Mouse (Mus musculus): ENCODE measurements around the gene Rbfox3.

The Rbfox3 gene

GRCm38 (mm10) chr11:118911307-118912070 lies at the start of gene Rbfox3:
Gene Rbfox3 (minus strand): TSS chr11:118911597.
- DNase-seq (ENCODE audit: low spot score in 2 of 2), result no peak

DNA sequence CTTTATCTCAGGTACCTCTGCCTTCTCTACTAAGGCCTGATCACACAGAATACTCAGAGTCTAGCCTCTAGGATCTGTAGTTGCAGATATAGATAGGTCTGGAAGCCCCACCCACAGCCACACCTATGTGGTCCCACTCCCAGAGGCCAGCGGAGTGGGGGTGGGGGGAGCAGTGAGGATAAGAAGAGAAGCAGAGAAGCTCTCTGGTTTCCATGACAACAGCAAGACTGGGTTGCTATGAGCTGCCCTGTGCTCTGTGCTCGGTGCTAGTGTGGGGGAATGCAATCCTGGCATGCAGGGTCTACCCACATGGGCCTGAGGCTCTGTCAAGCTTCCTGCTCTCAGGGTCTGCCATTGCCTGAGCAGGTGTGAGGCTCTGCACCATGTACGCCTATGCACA lies 49.3 kb upstream of the Rbfox3 start:
- peak in 1 of 2 experiments; percentile 63 for DNase-seq (ENCODE audit: low spot score in 2 of 2)

- peak; percentile 64 to 70 for DNase-seq (ENCODE audit: low spot score in 2 of 2)
These were observed 45.7 kb upstream of the Rbfox3 start for GRCm38 (mm10) chr11:118957070-118957471.

DNA sequence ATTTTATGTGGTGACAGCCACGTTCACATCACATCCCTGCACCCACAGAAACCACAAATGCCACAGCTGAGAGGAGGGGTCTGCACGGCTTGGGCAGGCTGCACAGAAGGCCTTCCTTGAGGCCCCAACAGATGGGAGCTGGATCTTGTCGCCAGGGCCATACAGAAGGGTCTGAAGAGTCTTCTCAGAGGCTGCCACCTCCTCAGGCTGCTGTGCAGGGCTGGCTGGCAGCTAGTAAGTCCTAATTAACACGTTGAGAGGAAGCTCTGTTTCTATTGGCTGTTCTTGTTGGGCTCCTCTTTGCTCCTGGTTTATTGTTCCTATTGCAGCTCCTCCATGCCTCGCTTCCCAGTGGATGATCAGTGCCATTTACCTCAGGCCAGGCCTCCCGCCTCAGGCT lies 43.6 kb upstream of the Rbfox3 start:
- DNase-seq (ENCODE audit: low spot score in 2 of 2), result no peak

GRCm38 (mm10) chr11:118945868-118946267 lies 34.5 kb upstream of the Rbfox3 start:
- DNase-seq (ENCODE audit: low spot score in 2 of 2), result no peak

GRCm38 (mm10) chr11:118941268-118941667 lies 29.9 kb upstream of the Rbfox3 start:
- DNase-seq (ENCODE audit: low spot score in 2 of 2), result no peak

DNA sequence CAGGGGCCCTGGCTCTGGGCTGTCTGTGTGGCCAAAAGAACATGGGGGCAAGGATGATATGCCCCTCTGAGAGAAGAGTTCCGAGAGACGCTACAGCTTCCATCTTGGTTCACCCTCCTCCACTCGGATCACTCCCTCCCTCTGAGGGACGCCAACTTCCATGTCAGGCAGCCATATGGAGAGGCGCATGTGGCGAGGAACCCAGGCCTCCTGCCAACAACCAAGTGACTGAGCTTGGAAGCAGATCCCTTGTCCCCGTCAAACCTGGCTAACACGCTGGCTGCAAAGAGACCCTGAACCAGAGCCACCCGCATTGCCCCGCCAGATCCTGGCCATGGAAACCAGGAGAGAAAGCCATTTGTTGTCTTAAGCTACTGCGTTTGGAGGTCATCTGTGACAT lies 29.1 kb upstream of the Rbfox3 start:
- peak; percentile 57 to 60 for DNase-seq (ENCODE audit: low spot score in 2 of 2)

DNA sequence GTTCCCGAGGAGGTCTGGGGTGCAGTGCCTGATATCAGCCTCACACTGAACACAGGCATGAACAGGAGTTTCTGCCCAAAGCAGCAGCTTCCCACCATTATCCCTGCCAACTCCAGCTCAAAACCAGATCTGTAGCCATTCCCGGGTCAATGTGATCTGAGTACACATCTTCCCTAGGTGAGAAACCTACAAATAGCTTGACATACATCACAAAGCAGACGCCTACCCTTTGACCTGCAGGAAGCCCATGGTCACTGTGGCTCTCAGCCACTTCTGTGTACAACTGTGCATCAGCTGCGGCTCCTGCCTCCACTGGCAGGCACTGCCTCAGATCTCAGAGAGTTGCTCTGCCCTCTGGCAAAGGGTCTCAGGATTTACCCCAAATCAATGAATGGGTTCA lies 28.3 kb upstream of the Rbfox3 start:
- no peak for DNase-seq (ENCODE audit: low spot score in 2 of 2)

DNA sequence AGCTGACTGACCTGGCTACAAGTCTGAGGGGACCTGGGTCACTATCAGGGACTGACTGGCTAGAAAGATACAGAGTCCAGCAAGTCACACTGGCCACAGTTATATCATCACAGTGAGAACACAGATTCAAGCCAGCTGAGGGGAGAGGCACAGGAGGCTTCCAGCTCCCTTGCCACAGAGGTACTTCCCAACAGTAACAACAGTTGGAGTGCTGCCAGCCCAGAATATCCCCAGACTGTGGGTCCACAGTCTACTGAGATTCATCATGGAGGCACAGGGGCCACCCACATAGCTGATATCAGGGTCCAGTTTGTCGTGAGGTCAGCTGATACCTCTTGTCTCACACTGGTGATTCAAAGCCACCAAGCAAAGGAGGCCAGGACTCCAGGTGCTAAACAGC lies 23.5 kb upstream of the Rbfox3 start:
- DNase-seq (ENCODE audit: low spot score in 2 of 2), result no peak

DNA sequence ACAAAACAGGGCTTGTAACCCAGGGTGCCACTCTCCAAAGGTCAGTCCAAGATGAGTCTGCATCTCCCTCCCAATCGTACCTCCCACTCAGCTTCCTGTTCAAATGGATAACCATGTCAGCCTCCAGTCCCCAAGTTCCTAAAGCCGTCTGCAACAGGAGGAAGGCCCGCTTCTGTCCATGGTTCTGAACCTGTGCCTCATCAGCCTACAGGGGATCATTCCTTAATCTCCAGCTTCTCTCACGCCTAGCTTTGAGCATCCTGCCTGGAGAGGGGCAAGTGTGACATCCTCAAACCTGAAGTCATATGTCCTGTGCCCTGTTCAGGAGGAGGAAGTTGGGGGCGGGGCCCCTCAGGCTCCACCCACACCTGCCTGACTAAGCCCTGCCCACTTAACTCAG lies 15.7 kb upstream of the Rbfox3 start:
- DNase-seq (ENCODE audit: low spot score in 2 of 2), result no peak

- DNase-seq (ENCODE audit: low spot score in 2 of 2), result no peak
These were observed 10.5 kb upstream of the Rbfox3 start for GRCm38 (mm10) chr11:118921852-118922251.

DNA sequence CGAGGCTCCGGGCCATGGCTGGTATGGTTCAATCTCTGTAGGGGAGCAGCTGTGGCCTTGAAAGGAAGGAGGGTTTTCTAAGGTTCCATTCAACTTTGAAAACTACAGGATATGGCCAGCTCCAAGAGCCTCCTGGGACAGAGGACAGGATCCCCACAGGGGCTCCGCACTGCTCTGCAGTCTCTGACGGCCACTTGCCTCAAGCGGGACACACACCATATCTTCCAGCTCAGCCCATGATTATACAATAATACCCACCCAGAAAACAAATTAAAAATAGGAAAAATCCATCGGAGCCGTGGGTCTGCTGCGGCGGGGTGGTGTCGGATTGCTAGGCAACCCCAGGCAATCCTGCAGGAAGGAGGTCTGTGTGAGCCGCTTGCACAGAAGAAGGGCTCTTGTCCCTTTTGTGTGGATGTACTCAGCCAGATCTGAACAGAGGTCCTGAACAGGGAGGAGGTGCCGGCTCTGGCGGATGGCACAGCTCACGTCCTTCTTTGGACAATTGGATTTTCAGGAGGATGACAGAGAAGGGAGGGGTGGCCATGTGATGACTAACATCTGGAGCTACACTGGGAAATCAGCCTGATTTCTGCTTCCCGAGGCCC lies 5.1 kb upstream of the Rbfox3 start:
- no peak for DNase-seq (ENCODE audit: low spot score in 2 of 2)

- no peak for DNase-seq (ENCODE audit: low spot score in 2 of 2)
These were observed 4.5 kb upstream of the Rbfox3 start for GRCm38 (mm10) chr11:118915888-118916287.

GRCm38 (mm10) chr11:118912686-118913085 lies 1.3 kb upstream of the Rbfox3 start:
- no peak for DNase-seq (ENCODE audit: low spot score in 2 of 2)

DNA sequence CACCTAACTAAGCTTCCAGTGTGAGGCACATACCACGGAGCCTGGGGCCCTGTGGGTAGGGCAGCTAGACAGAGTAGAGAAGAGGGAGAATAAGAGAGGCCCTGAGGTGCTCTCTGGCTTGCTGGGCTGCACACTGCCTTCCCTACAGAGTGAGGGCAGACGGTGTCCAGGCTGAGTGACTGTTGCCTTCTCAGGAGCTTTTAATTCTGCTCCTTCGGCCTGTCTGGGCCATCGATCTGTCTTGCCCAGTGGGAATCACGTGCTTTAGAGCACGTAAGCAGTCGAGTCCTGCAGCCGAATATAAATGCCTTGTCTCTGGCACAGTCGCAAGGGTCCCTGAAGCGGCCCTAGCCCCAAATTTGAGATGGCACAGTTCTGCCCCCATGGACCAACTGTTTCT lies 641 bp downstream of the Rbfox3 start:
- no peak for DNase-seq (ENCODE audit: low spot score in 2 of 2)

- DNase-seq (ENCODE audit: low spot score in 2 of 2), result no peak
These were observed 1.6 kb downstream of the Rbfox3 start for GRCm38 (mm10) chr11:118909814-118910201.

DNA sequence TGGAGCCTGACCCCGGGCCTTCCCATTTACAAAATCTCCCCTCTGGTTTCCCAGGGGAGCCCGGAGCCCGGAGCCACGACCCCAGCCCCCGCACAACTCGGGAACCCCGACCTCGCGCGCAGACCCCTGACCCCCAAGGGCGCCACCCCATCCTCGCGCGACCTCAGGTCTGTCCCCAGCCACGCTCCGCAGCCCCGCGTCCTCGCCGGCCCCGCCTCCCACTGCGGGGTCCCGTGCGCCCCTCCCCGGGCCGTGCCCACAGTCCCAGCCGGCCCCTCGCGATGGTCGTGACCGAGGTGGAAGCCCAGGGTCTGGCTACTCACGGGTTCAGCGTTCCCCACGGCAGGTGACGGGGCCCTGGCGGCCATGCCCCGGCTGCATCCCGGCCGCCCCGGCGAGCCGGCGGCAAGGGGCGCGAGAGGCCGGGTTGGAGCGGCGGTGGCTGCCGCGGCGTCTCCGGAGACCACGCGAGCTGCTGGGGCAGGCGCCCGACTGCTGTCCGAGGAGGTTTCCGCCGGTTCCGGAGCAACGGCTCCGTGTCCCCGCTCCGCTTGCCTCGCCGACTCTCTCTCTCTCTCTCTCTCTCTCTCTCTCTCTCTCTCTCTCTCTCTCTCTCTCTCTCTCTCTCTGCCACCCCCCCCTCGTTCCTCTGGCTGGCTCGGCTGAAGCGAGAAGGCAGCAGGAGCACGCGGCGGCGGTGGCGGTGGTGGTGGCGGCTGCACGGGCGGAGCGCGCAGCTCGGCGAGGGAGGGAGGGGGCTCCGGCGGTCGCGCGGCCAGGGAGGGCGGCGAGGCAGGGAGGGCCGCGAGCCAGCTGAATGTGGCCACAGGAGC lies 2.2 kb downstream of the Rbfox3 start:
- DNase-seq (ENCODE audit: low spot score in 2 of 2), result peak in 1 of 2 experiments; percentile 69

DNA sequence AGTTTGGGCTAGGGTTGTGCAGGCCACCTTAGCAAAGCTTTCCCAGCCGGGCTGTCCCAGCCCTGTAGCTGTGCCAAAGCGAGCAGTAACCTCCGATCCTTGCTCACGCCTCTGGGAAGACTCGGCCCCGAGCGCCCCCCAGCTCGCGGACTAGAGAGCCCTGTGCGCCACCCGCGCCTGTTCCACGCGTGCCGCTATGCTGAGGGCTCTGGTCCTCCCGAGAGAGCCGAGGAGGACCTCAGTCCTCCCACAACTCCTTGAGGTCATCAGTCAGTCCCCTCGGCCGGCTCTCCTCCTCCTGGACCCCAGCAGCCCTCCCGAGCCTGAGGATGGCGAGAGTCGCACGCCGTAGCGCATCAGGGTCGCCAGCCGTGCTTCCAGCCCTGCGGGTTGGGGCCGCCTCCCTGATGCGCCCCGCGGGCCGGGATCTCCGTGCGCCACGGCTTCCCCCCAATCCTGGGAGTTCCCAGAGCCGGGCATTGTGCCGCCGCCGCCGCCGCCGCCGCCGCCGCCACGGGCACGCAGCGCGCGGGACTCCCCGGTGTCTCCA lies 2.9 kb downstream of the Rbfox3 start:
- DNase-seq (ENCODE audit: low spot score in 2 of 2), result no peak

DNA sequence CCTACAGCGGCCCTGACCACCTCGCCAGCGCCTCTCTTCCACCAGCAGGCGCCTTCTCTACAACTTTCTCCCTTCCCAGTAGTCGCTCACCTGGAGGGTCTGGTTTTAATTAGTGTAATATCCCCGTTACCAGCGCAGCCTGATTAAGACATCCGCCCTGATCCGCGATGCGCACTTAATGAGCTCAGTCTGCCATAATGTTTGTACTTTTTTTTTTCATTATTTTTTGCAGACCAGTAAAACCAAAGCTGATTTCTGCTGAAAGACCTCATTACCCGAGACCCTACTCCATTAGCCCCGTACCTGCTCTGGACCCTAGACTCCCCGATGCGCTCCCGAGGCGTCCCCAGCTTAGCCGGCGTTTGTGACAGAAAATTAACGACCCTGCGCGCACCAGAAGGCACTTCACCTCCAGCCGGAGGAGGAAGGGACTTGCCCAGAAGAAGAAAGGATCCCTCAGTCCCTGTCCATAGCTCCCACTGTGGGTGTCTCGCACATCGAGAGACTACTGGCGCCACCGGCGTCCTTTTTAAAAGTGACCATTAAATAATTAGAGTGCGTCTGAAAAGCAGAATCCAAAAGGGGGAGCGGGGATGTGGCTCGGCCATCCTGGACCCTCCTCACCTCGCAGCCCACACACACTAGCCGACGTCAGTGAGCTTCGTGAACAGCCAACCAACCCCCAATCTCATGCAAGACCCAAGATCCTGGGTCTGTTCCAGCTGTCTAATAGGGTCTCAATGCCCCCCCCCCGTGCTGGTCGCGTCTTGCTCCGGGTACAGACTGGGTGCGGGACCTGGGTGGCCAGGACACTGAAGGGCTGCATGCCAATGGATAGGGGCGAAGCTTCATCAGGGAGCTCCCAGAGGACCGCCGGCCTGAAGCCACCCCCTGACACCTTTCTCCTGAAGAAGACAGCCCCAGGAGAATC lies 3.7 kb downstream of the Rbfox3 start:
- DNase-seq (ENCODE audit: low spot score in 2 of 2), result no peak

GRCm38 (mm10) chr11:118906824-118907470 lies 4.5 kb downstream of the Rbfox3 start:
- peak in 1 of 2 experiments; percentile 62 for DNase-seq (ENCODE audit: low spot score in 2 of 2)

All from frontal cortex, postnatal 10 days (tissue).